Mouse (Mus musculus) embryonic facial prominence, embryonic 12.5 days (tissue): Measurements from ENCODE around the gene Prox1. TPM values are rescaled to one million over a fixed set of nuclear protein-coding genes. Genes with fewer than 3 reads are reported as not detected.

ENCODE experiments used
- ATAC-seq: fragments of 200-750 bp; cut with Nextera tagmentation; 2 replicates; pipeline ENCODE4 v1.8.0; 2017; ENCODE audit not compliant: insufficient number of reproducible peaks, insufficient read depth, low FRiP score, low TSS enrichment
- H3K27ac ChIP-seq: fragments of 300-500 bp; sonication (generic); 2 replicates; pipeline ENCODE4 v1.5.1; 2016; ENCODE audit warnings: mild to moderate bottlenecking
- H3K27me3 ChIP-seq: fragments of 300-500 bp; sonication (generic); 2 replicates; pipeline ENCODE4 v1.6.1; 2016; ENCODE audit warnings: mild to moderate bottlenecking, moderate library complexity
- H3K36me3 ChIP-seq: fragments of 300-500 bp; sonication (generic); 2 replicates; pipeline ENCODE4 v1.6.1; 2016; ENCODE audit warnings: mild to moderate bottlenecking
- H3K4me1 ChIP-seq: fragments of 300-500 bp; sonication (generic); 2 replicates; pipeline ENCODE4 v1.6.1; 2016
- H3K4me2 ChIP-seq: fragments of 300-500 bp; sonication (generic); replicated peaks from 2 replicates; pipeline ENCODE4 v1.6.1; 2016; ENCODE audit warnings: mild to moderate bottlenecking, moderate library complexity
- H3K4me3 ChIP-seq: fragments of 300-500 bp; sonication (generic); 2 replicates; pipeline ENCODE4 v1.5.1; 2016; ENCODE audit warnings: mild to moderate bottlenecking
- H3K9ac ChIP-seq: fragments of 300-500 bp; sonication (generic); 2 replicates; pipeline ENCODE4 v1.6.1; 2016; ENCODE audit warnings: mild to moderate bottlenecking, moderate library complexity
- H3K9me3 ChIP-seq: fragments of 300-500 bp; sonication (generic); 2 replicates; pipeline ENCODE4 v1.6.1; 2016; ENCODE audit warnings: mild to moderate bottlenecking, moderate library complexity
- WGBS: fragments of 180-500 bp; shearing (Covaris S2); methylation state at CpG from one replicate; pipeline ENCODE4 v1.1.7; 2016; 5-methylcytosine and 5-hydroxymethylcytosine counted together
- polyA plus RNA-seq: library from polyadenylated mRNA; unstranded; fragments of >200 nt; fragmentation: Nextera tagmentation; extraction: Ambion mirVana; gene quantifications from 2 replicates; pipeline ENCODE4 v1.2.1, GENCODE M21; 2016

Gene Prox1
- polyA plus RNA-seq, 1 experiment from 2014 or later, result 3.6 TPM

DNA sequence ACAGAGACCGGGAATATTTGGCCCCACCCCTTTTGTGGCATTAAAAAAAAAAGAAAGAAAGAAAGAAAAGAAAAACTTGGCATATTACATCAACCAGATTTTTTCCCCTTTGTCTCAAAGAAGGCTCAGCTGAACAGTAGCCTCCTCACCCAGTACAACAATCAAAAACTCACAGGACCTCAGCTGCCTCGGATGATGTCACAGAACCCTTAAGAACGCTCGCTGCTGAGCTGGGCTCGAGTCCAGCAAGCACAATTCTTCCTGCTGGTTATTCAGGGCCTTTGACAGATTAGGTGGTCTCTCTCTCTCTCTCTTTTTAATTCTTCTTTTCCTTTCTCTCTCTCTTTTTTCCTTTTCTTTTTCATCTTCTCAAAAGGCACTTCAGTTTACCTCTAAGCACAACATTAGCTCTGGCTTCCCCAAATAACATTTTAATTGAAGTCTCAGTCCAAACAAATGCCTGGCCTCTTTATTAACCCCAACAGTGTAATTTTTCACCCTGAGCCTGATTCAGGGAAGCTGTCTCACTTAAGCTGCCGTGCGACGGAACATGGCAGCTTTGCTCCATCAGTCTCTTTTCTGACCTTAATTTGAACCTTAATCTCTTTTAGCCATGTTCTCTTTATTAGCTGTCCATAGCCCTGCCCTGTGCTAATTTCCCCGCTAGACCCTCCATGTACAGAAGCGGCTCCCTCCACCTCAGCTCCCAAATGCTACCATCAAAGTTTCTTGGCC is 19.9 kb upstream of the Prox1 start:
- H3K9ac ChIP-seq, result no peak overlapping the region
- no peak for ATAC-seq
- H3K4me2 ChIP-seq, result no peak overlapping the region
- H3K4me3 ChIP-seq, result no peak overlapping the region
- 30% methylated on average over 10 of the region's 10 CpGs for WGBS
- H3K27ac ChIP-seq, result no peak overlapping the region
- H3K9me3 ChIP-seq, result no peaks in the 10 kb centered on the region
- H3K4me1 ChIP-seq, result peaks cover 5% of the 10 kb centered on the region
- 0 out of 2 replicates have a peak, but pooled peaks cover 5% of the 10 kb centered on the region for H3K27me3 ChIP-seq
- H3K36me3 ChIP-seq, result no peaks in the 10 kb centered on the region

DNA sequence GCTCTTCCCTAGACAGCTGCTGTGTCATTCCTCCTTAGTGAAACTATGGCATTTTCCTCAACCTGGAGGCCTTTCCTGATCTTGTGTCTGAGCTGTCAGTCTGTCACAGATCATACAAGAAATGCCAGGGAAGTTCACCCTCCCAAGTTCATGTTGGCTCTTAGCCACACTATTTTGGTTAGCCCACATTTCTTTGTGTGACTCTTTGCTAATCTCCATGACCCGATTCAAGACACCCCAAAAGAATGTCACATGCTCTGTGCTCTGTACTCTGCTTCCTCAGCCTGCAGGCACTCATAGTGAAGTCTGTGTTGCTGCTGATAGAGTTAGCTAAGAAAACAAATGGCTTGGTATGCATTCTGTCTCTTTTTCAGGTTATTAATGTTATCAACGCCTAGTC is 18.6 kb upstream of the Prox1 start:
- no peak for ATAC-seq
- no peak overlapping the region for H3K4me3 ChIP-seq
- no peak overlapping the region for H3K27ac ChIP-seq
- no peak overlapping the region for H3K9ac ChIP-seq
- WGBS, result 74% methylated on average over 2 of the region's 2 CpGs
- no peak overlapping the region for H3K4me2 ChIP-seq
- H3K9me3 ChIP-seq, result no peaks in the 10 kb centered on the region
- H3K4me1 ChIP-seq, result peaks cover 5% of the 10 kb centered on the region
- 0 out of 2 replicates have a peak, but pooled peaks cover 5% of the 10 kb centered on the region for H3K27me3 ChIP-seq
- H3K36me3 ChIP-seq, result no peaks in the 10 kb centered on the region

DNA sequence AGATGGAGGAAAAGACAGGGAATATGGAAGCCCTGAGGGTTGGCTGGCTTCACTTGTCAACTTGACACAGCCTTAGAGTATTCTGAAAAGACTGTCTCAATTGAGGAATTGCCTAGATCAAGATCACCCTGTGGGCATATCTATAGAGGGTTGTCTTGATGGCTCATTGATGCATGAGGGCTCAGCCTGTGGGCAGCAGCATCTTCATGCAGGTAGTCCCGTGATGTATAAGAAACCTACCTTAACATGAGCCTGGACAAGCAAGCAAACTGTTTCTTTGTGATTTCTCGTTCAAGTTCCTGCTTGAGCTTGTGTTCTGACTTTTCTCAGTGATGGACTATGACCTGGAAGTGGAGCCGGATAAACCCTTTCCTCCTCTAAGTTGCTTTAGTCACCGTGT is 15.8 kb upstream of the Prox1 start:
- no peak overlapping the region for H3K27ac ChIP-seq
- no peak for ATAC-seq
- H3K4me3 ChIP-seq, result no peak overlapping the region
- no peaks in the 10 kb centered on the region for H3K36me3 ChIP-seq
- WGBS, result 90% methylated on average over 4 of the region's 4 CpGs
- H3K9me3 ChIP-seq, result no peaks in the 10 kb centered on the region
- no peaks in the 10 kb centered on the region for H3K4me1 ChIP-seq
- no peak overlapping the region for H3K4me2 ChIP-seq
- no peak overlapping the region for H3K9ac ChIP-seq
- no peaks in the 10 kb centered on the region for H3K27me3 ChIP-seq

DNA sequence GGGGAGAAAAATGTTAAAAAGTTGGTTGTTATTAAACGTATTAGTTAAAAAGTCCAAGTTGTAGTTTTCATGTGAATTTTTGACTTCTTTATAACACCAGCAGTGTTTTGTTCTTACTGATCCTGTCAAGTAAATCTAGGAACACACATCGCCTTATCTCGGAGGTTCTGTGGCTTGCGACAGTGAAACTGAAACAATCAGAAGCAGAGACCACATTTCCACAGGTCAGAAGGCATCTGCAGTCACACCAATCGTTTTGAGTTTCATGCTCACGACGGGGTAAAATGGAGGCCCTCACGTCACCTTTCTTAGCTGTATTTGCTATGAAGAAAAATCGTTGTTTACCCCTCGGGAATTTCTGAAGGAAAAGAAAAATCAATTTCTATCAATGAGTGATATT is 14.8 kb upstream of the Prox1 start:
- Histone ChIP-seq H3K9ac (no peak overlapping the region), H3K27me3 (no peaks in the 10 kb centered on the region), H3K27ac (no peak overlapping the region), H3K36me3 (no peaks in the 10 kb centered on the region), H3K4me1 (no peaks in the 10 kb centered on the region), H3K4me2 (no peak overlapping the region), H3K4me3 (no peak overlapping the region), H3K9me3 (no peaks in the 10 kb centered on the region)
- WGBS, result 82% methylated on average over 10 of the region's 10 CpGs
- ATAC-seq, result no peak

DNA sequence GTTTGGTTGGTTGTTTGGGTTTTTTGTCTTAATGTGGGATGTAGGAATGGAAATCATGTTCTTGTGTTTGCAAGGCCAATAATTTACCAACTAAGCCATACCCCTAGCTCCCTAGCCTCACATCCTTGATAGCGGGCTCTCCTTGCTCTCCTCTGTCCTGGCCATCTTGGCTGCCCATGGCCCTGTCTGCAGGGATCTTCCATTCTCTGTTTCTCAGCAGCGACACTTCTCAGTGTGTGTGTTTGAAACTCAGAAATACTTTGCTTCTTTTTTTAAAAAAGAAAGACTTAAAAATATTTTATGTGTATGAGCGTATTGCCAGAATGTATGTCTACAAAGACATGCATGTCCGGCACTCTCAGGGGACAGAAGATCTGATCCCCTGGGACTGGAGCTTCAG is 13.1 kb upstream of the Prox1 start:
- Histone ChIP-seq H3K27ac (no peak overlapping the region), H3K4me1 (no peaks in the 10 kb centered on the region), H3K27me3 (peaks cover 4% of the 10 kb centered on the region; the same call in 1 of the 2 replicates), H3K36me3 (no peaks in the 10 kb centered on the region), H3K9ac (no peak overlapping the region), H3K4me2 (no peak overlapping the region), H3K9me3 (no peaks in the 10 kb centered on the region), H3K4me3 (no peak overlapping the region)
- WGBS, result 94% methylated on average over 4 of the region's 4 CpGs
- ATAC-seq, result no peak

DNA sequence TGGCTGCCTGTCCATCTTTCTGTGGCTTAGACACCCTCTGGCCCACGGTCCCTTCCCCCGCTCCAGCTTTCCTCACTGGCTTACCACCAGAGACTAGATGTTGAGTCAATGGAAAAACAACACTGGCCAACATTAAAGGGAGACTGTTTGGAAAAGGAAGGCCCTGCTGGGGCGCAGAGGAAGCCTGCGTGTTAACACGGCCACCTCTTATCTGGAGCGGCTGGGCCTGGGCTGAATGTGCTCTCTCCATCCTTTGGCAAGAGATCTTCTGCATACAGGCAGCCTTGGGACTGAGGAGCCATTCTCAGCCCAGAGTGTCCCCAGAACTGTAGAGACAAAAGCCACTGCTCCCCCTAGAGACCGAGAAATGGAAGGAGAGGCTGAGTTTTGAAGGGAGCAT is 11.3 kb upstream of the Prox1 start:
- no peak overlapping the region for H3K4me2 ChIP-seq
- H3K9me3 ChIP-seq, result no peaks in the 10 kb centered on the region
- no peak overlapping the region for H3K27ac ChIP-seq
- 63% methylated on average over 7 of the region's 7 CpGs for WGBS
- ATAC-seq, result no peak
- H3K4me3 ChIP-seq, result no peak overlapping the region
- H3K9ac ChIP-seq, result no peak overlapping the region
- H3K27me3 ChIP-seq, result peaks cover 15% of the 10 kb centered on the region
- H3K36me3 ChIP-seq, result no peaks in the 10 kb centered on the region
- H3K4me1 ChIP-seq, result no peaks in the 10 kb centered on the region

DNA sequence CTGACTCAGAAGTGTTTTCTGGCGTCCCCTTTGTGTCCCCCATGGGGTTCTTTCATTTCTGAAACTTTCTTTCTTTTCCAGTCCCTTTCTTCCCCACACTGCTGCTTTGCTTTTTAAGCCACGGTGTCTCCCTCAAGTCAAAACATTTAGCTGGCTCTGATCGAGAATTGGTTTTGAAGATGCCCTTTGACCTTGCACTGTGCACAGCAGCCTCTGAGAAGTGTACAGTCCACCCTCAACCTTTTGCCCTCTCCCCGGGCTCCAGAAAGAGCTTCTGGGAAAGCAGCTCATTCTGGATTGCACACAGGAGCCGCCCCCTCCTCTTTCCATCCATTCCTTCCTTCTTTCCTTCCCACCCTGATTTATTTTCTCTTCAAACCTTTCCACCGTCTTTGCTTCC is 10.3 kb upstream of the Prox1 start:
- H3K4me2 ChIP-seq, result no peak overlapping the region
- WGBS, result 30% methylated on average over 6 of the region's 6 CpGs
- no peak for ATAC-seq
- H3K27ac ChIP-seq, result no peak overlapping the region
- no peaks in the 10 kb centered on the region for H3K36me3 ChIP-seq
- peaks cover 20% of the 10 kb centered on the region for H3K27me3 ChIP-seq
- no peaks in the 10 kb centered on the region for H3K9me3 ChIP-seq
- H3K4me3 ChIP-seq, result no peak overlapping the region
- no peaks in the 10 kb centered on the region for H3K4me1 ChIP-seq
- H3K9ac ChIP-seq, result no peak overlapping the region

DNA sequence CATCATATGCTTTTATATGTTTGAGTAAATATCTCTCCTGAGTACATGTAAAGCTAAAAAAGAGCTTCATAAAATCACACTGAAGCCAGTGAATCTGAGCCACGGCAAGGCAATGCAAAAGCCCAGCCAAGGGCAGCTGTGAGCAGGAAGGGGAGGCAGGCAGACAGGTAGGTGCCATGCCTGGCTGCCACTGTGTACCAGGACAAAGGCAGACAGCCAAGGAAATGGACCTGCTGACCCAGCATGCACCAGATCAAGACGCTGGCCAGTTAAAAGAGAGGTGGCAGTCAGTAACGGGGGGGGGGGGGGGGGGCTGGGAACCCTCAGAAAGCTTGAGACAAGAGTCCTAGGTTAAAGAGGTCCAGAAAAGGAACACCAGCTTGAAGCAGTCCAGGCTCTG is 6.4 kb upstream of the Prox1 start:
- no peak for ATAC-seq
- Histone ChIP-seq H3K9ac (no peak overlapping the region), H3K27ac (no peak overlapping the region), H3K36me3 (no peaks in the 10 kb centered on the region), H3K4me1 (peaks cover 20% of the 10 kb centered on the region), H3K4me3 (no peak overlapping the region), H3K4me2 (no peak overlapping the region), H3K27me3 (peaks cover 52% of the 10 kb centered on the region), H3K9me3 (no peaks in the 10 kb centered on the region)
- WGBS, result 26% methylated on average over 3 of the region's 3 CpGs

DNA sequence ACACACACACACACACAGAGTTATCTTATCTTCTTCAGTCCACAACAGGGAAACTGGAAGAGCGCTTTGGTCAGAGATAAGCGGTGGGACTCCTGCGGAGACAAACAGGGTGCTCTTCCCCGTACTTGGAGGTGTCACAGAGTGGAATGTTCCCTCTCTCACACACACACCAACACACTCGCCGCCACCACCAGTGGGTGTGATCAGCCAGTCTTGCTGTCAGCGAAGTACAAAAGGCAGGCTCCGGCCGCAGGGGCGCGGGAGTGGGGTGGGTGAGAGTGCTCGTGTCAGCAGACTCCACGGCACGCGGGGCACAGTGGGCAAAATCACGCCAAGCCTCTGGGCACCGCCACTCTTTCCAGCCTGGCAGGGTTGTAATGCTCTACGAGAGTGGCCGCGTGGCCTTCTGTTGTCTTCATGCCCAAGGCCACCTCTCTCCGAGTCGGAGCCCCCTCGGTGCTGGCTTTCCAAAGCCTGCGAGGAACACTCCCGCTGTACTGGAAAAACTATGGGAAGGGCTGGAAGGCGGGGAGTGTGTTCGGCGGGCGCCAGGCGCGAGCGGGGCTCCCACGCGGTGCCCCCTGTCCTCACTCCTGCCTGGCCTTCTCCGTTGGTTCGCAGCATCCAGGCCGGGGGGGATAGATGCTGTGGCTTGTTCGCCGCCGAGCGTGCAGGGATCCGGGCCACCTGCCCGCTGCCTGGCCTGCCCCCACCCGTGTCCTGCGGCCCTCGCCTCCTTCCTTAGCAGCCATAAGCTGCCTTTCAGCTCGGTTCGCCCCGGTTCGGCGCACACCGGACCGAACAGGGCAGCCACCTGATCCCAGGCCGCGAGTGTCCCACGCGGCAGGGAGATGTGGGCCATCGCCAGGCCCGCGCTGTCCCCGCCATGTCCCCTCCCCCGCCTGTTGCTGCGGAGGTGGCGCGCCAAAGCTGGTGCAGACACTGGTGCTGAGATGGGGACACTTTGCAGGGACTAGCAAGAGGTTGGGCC is 4.5 kb upstream of the Prox1 start:
- Histone ChIP-seq H3K4me3 (peak overlapping the region; percentile 32), H3K9ac (peak overlapping the region; percentile 56), H3K9me3 (no peaks in the 10 kb centered on the region), H3K4me2 (peak overlapping the region; percentile 73), H3K27me3 (peaks cover 64% of the 10 kb centered on the region), H3K27ac (no peak overlapping the region), H3K36me3 (no peaks in the 10 kb centered on the region), H3K4me1 (peaks cover 20% of the 10 kb centered on the region)
- no peak for ATAC-seq
- 1% methylated on average over 65 of the region's 65 CpGs for WGBS

DNA sequence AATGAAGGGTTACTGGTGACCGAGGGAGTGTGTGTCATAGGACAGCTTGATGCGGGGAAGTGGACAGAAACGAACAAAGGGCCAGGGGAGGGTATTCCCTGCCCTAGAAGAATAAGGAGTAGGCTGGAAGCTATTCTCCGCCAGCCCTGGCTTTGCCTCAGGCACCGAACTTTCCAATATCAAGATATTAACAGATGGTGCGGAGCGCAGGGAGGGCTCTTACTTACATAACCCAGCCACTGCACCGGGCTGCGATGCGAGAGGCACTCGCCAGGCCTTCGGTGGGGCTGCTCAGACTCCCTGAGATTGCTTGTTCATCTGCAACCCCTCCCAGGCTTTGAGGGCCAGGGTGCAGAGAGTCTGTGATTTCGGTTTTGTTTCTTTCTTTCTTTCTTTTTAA is 3.7 kb upstream of the Prox1 start:
- peaks cover 70% of the 10 kb centered on the region for H3K27me3 ChIP-seq
- no peak overlapping the region for H3K4me3 ChIP-seq
- no peaks in the 10 kb centered on the region for H3K9me3 ChIP-seq
- ATAC-seq, result no peak
- H3K27ac ChIP-seq, result no peak overlapping the region
- no peaks in the 10 kb centered on the region for H3K36me3 ChIP-seq
- WGBS, result under 1% methylated on average over 13 of the region's 13 CpGs
- H3K4me1 ChIP-seq, result peaks cover 27% of the 10 kb centered on the region
- no peak overlapping the region for H3K9ac ChIP-seq
- peak overlapping the region; percentile 73 for H3K4me2 ChIP-seq

DNA sequence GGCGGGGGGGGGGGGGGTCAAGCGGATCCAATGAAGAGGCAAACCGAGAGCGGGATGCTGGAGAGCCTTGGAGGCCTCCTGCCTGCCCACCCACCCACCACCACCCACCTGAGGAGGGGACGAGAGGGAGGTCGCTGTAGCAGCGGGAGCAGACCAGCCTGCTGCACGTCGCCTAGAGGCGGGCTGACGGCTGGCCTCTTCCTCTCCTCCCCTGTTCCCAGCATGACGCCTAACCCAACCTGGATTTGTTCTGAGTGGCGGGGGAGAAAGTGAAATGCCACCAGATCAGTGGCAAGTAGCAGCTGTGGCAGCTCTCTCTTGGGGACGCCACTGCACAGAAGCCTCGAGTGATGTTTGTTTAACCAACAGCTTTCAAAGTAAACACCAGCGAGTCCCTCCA is 3.1 kb upstream of the Prox1 start:
- Histone ChIP-seq H3K9me3 (no peaks in the 10 kb centered on the region), H3K27ac (no peak overlapping the region), H3K4me2 (0 out of 2 replicates have a peak overlapping the region, but pooled peaks have one; percentile 26), H3K27me3 (peaks cover 72% of the 10 kb centered on the region), H3K36me3 (no peaks in the 10 kb centered on the region), H3K4me3 (no peak overlapping the region), H3K4me1 (peaks cover 33% of the 10 kb centered on the region), H3K9ac (no peak overlapping the region)
- ATAC-seq, result no peak
- under 1% methylated on average over 16 of the region's 16 CpGs for WGBS
